Mouse (Mus musculus): ENCODE measurements around the gene 1300017J02Rik. TPM values are rescaled to one million over a fixed set of nuclear protein-coding genes. Genes with fewer than 3 reads are reported as not detected.

The 1300017J02Rik gene
- total and polyA plus RNA-seq, 3 experiments, result 0.62 to 2.6 TPM; not detected in 1

DNA sequence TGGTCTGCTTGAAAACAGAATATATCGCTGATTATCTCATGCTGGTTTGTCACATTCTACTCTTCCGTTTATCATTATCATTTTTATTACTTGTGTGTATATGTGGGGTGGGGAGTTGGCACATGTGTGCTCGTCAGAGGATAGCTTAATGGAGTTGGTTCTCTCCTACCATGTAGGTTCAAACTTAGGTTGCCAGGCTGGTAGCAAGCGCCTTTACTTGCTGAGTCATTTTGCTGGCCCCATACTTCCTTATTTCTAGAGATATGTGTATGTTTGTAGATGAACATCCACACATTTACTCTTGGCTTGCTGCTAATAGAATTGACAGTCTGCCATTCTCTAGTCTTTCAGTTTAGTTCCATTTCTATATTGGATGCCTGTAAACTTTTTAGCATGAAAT, 42.2 kb upstream of the 1300017J02Rik start:
- peaks cover 9 to 27% of the 10 kb centered on the region in 2 experiments for H3K4me1 ChIP-seq (ENCODE audit: control insufficient read depth in 1 of 2, insufficient read depth in 2 of 2, low read length in 2 of 2)
- H3K9ac ChIP-seq (ENCODE audit: control insufficient read depth, low read depth, low read length, poor library complexity, severe bottlenecking), result peak overlapping the region; percentile 25
- H3K79me2 ChIP-seq (ENCODE audit: control insufficient read depth, insufficient read depth, low read length, poor library complexity), result no peaks in the 10 kb centered on the region
- H3K36me3 ChIP-seq (ENCODE audit: control insufficient read depth in 1 of 2, insufficient read depth in 2 of 2, low read length in 2 of 2), result peaks cover 40 to 44% of the 10 kb centered on the region in 2 experiments
- peak overlapping the region in 1 of 2 experiments; percentile 27; a peak in 2 of 4 replicates for H3K4me3 ChIP-seq (ENCODE audit: control insufficient read depth in 1 of 2, insufficient read depth in 1 of 2, low read depth in 2 of 2, low read length in 2 of 2)
- peak; percentile 91 for DNase-seq (ENCODE audit: low read depth, low spot score)
- peak overlapping the region; percentile 92 for H3K27ac ChIP-seq (ENCODE audit: control insufficient read depth, low read depth, low read length)
- no peaks in the 10 kb centered on the region for H3K9me3 ChIP-seq (replicated peaks; ENCODE audit: insufficient read depth, low read length)
- TF ChIP-seq CHD1 (IDR thresholded peaks at IDR 0.05; ENCODE audit: low read depth, low read length) (0 out of 2 replicates have a peak, but pooled peaks have one; percentile 50), MAX (IDR thresholded peaks at IDR 0.05; ENCODE audit: low read length) (peak; percentile 8; the same call in 1 of the 2 replicates), GATA1 (IDR thresholded peaks at IDR 0.05; ENCODE audit: low read depth, low read length) (peak; percentile 49; the same call in 1 of the 2 replicates), USF2 (IDR thresholded peaks at IDR 0.05; ENCODE audit: borderline replicate concordance in 1 of 2, insufficient read depth in 1 of 2, low read depth in 1 of 2, low read length in 2 of 2) (no peak), MYC (IDR thresholded peaks at IDR 0.05; ENCODE audit: low read depth, low read length) (0 out of 2 replicates have a peak, but pooled peaks have one; percentile 59), SIN3A (IDR thresholded peaks at IDR 0.05; ENCODE audit: low read length) (peak; percentile 73), ELF1 (IDR thresholded peaks at IDR 0.05; ENCODE audit: low read depth, low read length) (peak; percentile 59), ETS1 (IDR thresholded peaks at IDR 0.05; ENCODE audit: low read depth, low read length) (peak; percentile 75), MXI1 (IDR thresholded peaks at IDR 0.05; ENCODE audit: low read depth, low read length) (peak; percentile 52; the same call in 1 of the 2 replicates), TBP (IDR thresholded peaks at IDR 0.05; ENCODE audit: low read depth, low read length) (no peak), TCF12 (IDR thresholded peaks at IDR 0.05; ENCODE audit: low read depth, low read length) (0 out of 2 replicates have a peak, but pooled peaks have one; percentile 18), TAL1 (IDR thresholded peaks at IDR 0.05; ENCODE audit: low read length) (no peak), EP300 (IDR thresholded peaks at IDR 0.05; ENCODE audit: low read depth in 1 of 2, low read length in 2 of 2) (peak; percentile 28 to 57; a peak in 3 of 4 replicates), GABPA (IDR thresholded peaks at IDR 0.05; ENCODE audit: low read depth, low read length) (peak; percentile 85), MAFK (IDR thresholded peaks at IDR 0.05; ENCODE audit: borderline replicate concordance, low read depth, low read length) (peak; percentile 55; the same call in 1 of the 2 replicates)
- no peaks in the 10 kb centered on the region for H3K27me3 ChIP-seq (ENCODE audit: control insufficient read depth in 1 of 2, insufficient read depth in 2 of 2, low read length in 2 of 2)

DNA sequence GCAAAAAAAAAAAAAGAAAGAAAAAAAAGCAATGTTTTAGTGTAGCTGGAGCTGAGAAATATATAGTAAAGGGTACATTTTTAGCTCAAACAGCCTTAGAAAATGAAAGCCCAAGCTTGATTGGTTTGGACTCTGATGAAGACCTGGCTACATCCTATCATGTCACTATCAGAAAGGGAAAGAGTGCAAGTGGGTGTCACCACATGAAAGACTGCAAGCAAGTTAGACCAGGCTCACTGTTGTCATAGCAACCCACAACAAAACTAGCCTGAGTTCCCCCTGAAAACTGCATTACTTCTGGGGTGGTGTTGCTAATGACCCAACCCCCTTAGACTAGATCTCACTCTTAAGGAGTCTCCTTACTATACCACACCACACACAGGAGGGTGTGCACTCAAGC, 32.0 kb upstream of the 1300017J02Rik start:
- H3K4me3 ChIP-seq (ENCODE audit: control insufficient read depth in 1 of 2, insufficient read depth in 1 of 2, low read depth in 2 of 2, low read length in 2 of 2), result no peak overlapping the region

More for the DNA sequence above, 32.0 kb upstream of the 1300017J02Rik start:
- H3K9me3 ChIP-seq (replicated peaks; ENCODE audit: insufficient read depth, low read length), result no peaks in the 10 kb centered on the region
- no peaks in the 10 kb centered on the region; the same call in 1 of the 2 replicates for H3K79me2 ChIP-seq (ENCODE audit: control insufficient read depth, insufficient read depth, low read length, poor library complexity)
- peaks cover 3 to 7% of the 10 kb centered on the region in 2 experiments; a peak in 3 of 4 replicates for H3K4me1 ChIP-seq (ENCODE audit: control insufficient read depth in 1 of 2, insufficient read depth in 2 of 2, low read length in 2 of 2)
- no peak overlapping the region for H3K9ac ChIP-seq (ENCODE audit: control insufficient read depth, low read depth, low read length, poor library complexity, severe bottlenecking)
- H3K27ac ChIP-seq (ENCODE audit: control insufficient read depth, low read depth, low read length), result no peak overlapping the region
- TF ChIP-seq MAFK (IDR thresholded peaks at IDR 0.05; ENCODE audit: borderline replicate concordance, low read depth, low read length) (no peak), SIN3A (IDR thresholded peaks at IDR 0.05; ENCODE audit: low read length) (peak; percentile 40; the same call in 1 of the 2 replicates), ELF1 (IDR thresholded peaks at IDR 0.05; ENCODE audit: low read depth, low read length) (0 out of 2 replicates have a peak, but pooled peaks have one; percentile 18), HCFC1 (IDR thresholded peaks at IDR 0.05; ENCODE audit: low read depth, low read length) (no peak)
- H3K27me3 ChIP-seq (ENCODE audit: control insufficient read depth in 1 of 2, insufficient read depth in 2 of 2, low read length in 2 of 2), result no peaks in the 10 kb centered on the region
- peaks cover 12 to 47% of the 10 kb centered on the region in 2 experiments for H3K36me3 ChIP-seq (ENCODE audit: control insufficient read depth in 1 of 2, insufficient read depth in 2 of 2, low read length in 2 of 2)
- peak; percentile 61 for DNase-seq (ENCODE audit: low read depth, low spot score)
